In genomic region chr13:107072345-107073038, GRCm38 (mm10) we compare ENCODE assay signal across 9 mouse cellular contexts. TPM values are rescaled to one million over a fixed set of nuclear protein-coding genes. Genes with fewer than 3 reads are reported as not detected.
DNase-seq lines count a peak whose midpoint lies in the region; ATAC-seq and TF ChIP-seq lines count a peak whose summit lies in the region.
"Had no signal": no experiment of that assay in that cellular context is flagged by ENCODE, and none has a peak within 500 bp of the region (broad histone marks: within the 10 kb centered on the region; RNA-seq: fewer than 3 reads in every experiment).

No protein-coding gene starts in this region.

- no peaks in the 10 kb centered on the region for H3K9me3 ChIP-seq in lung, embryonic 15.5 days
- H3K9me3 ChIP-seq in limb, embryonic 10.5 days (replicated peaks) = no peaks in the 10 kb centered on the region
- H3K9me3 ChIP-seq in neural tube, embryonic 15.5 days (replicated peaks) = no peaks in the 10 kb centered on the region

- no peak overlapping the region for H3K9ac ChIP-seq in lung, embryonic 15.5 days
- peak overlapping the region; percentile 49 for H3K9ac ChIP-seq in neural tube, embryonic 15.5 days (replicated peaks)

- H3K4me3 ChIP-seq in lung, embryonic 15.5 days = peak overlapping the region; percentile 19
- no peak overlapping the region for H3K4me3 ChIP-seq in lung, adult 2 months (replicated peaks; ENCODE audit: extremely low read depth, low read depth, low read length)
- peak overlapping the region; percentile 34 for H3K4me3 ChIP-seq in limb, embryonic 10.5 days
- peak overlapping the region; percentile 37 for H3K4me3 ChIP-seq in neural tube, embryonic 15.5 days (replicated peaks)

- H3K27ac ChIP-seq in lung, embryonic 15.5 days = no peak overlapping the region
- H3K27ac ChIP-seq in limb, embryonic 10.5 days = no peak overlapping the region
- H3K27ac ChIP-seq in neural tube, embryonic 15.5 days (replicated peaks) = 0 out of 2 replicates have a peak overlapping the region, but pooled peaks have one; percentile 51
- H3K27ac ChIP-seq: macrophage had no signal

- TF ChIP-seq CTCF in lung, adult 2 months (IDR thresholded peaks at IDR 0.05; ENCODE audit: insufficient read depth, low read length) = no peak

- TF ChIP-seq POLR2A in lung, adult 2 months (IDR thresholded peaks at IDR 0.05; ENCODE audit: borderline replicate concordance, extremely low read depth, low read depth, low read length) = no peak

- peak; percentile 49; the same call in 1 of the 2 replicates for ATAC-seq in cerebellum, adult (ENCODE audit: insufficient number of reproducible peaks, low FRiP score, low TSS enrichment)
- ATAC-seq in lung, embryonic 15.5 days (ENCODE audit: borderline replicate concordance, extremely low read depth, low FRiP score, low TSS enrichment) = no peak
- peak; percentile 60 for ATAC-seq in neural tube, embryonic 15.5 days (ENCODE audit: low FRiP score)

- H3K27me3 ChIP-seq in lung, embryonic 15.5 days = no peaks in the 10 kb centered on the region
- H3K27me3 ChIP-seq in limb, embryonic 10.5 days (ENCODE audit: low read depth, poor library complexity, severe bottlenecking) = no peaks in the 10 kb centered on the region
- H3K27me3 ChIP-seq in neural tube, embryonic 15.5 days (replicated peaks) = no peaks in the 10 kb centered on the region

- H3K4me2 ChIP-seq in lung, embryonic 15.5 days = peak overlapping the region; percentile 47
- peak overlapping the region; percentile 72 for H3K4me2 ChIP-seq in neural tube, embryonic 15.5 days

- 35% methylated on average over 11 of the region's 11 CpGs for WGBS in lung, embryonic 15.5 days
- 53% methylated on average over 11 of the region's 11 CpGs for WGBS in lung, adult 2 months
- 37% methylated on average over 11 of the region's 11 CpGs for WGBS in limb, embryonic 10.5 days
- WGBS in neural tube, embryonic 15.5 days = 26% methylated on average over 11 of the region's 11 CpGs

- DNase-seq in cerebellum, postnatal 4 days (ENCODE audit: low spot score in 2 of 2) = no peak
- no peak for DNase-seq in lung, adult 2 months
- no peak for DNase-seq in limb, embryonic 10.5 days (ENCODE audit: low spot score)
- no peak for DNase-seq in adrenal gland, postnatal 36 days
- no peak for DNase-seq in spleen, adult 18-20 months

- no peaks in the 10 kb centered on the region for H3K36me3 ChIP-seq in lung, embryonic 15.5 days
- no peaks in the 10 kb centered on the region for H3K36me3 ChIP-seq in limb, embryonic 10.5 days
- no peaks in the 10 kb centered on the region for H3K36me3 ChIP-seq in neural tube, embryonic 15.5 days

- no peaks in the 10 kb centered on the region for H3K4me1 ChIP-seq in lung, embryonic 15.5 days
- no peaks in the 10 kb centered on the region for H3K4me1 ChIP-seq in lung, adult 2 months (ENCODE audit: control insufficient read depth, insufficient read depth, low read length)
- H3K4me1 ChIP-seq in limb, embryonic 10.5 days = peaks cover 14% of the 10 kb centered on the region
- peaks cover 15% of the 10 kb centered on the region for H3K4me1 ChIP-seq in neural tube, embryonic 15.5 days

RNA-seq across cellular contexts. Expression of gene Kif2a, which starts 50.6 kb away (rescaled TPM):
- 23.3 and 24.0 TPM in 2 replicates for polyA plus RNA-seq in lung, embryonic 15.5 days (2015; fragmentation: Nextera tagmentation; extraction: Ambion mirVana)
- polyA plus RNA-seq in lung, adult 2 months (2012; rRNA removed) = 1.7 and 4.5 TPM in 2 replicates
- polyA plus RNA-seq in limb, embryonic 10.5 days (2016; fragmentation: Nextera tagmentation; extraction: Ambion mirVana) = 16.2 and 21.8 TPM in 2 replicates
- polyA plus RNA-seq in neural tube, embryonic 15.5 days (2015; fragmentation: Nextera tagmentation; extraction: Ambion mirVana) = 48.6 and 79.7 TPM in 2 replicates
- 10 to 100 TPM; 49.5 to 51.6 TPM for total RNA-seq in adrenal gland, postnatal 36 days (2021)
